Mouse (Mus musculus) gastrocnemius, adult 8-10 months (tissue): ENCODE measurements around the gene Mfsd4b1. TPM values are rescaled to one million over a fixed set of nuclear protein-coding genes. Genes with fewer than 3 reads are reported as not detected.

ENCODE experiments used
- DNase-seq, 2 experiments: peaks; one replicate each; pipeline ENCODE4 v3.0.0; 2022; ENCODE audit warnings: low spot score in 2 of 2
- total RNA-seq, 4 experiments: library from RNA; stranded (reverse); gene quantifications; 2 replicates each; pipeline ENCODE4 v1.2.4; 2022

The Mfsd4b1 gene
- total RNA-seq, 4 experiments from 2014 or later, result 1.8 to 2.6 (median 2.2) TPM

GRCm38 (mm10) chr10:39960441-39960822 is 64.6 kb downstream of the Mfsd4b1 start:
- DNase-seq, result no peak

- DNase-seq, result peak; percentile 97 to 98
These were observed 65.2 kb downstream of the Mfsd4b1 start, which contains the start of gene Mfsd4b3 for GRCm38 (mm10) chr10:39959761-39960440. Mfsd4b3 (minus strand) TSS chr10:39960153.

GRCm38 (mm10) chr10:39958266-39958665 is 66.8 kb downstream of the Mfsd4b1 start:
- no peak for DNase-seq

- DNase-seq, result no peak
These were observed 68.7 kb downstream of the Mfsd4b1 start for GRCm38 (mm10) chr10:39956340-39956878.

- DNase-seq, result no peak
These were observed 69.9 kb downstream of the Mfsd4b1 start for GRCm38 (mm10) chr10:39955163-39955562.

Other genes starting within 250 kb of the Mfsd4b1 start
- gene Mfsd4b4, start 126.0 kb downstream of the Mfsd4b1 start, total RNA-seq, result 1 to 10 TPM; 2.8 to 3.5 (median 2.9) TPM
- gene Mfsd4b2, start 98.3 kb downstream of the Mfsd4b1 start, total RNA-seq, result under 1 TPM in 2 of 4 experiments, not detected in 2; 0.11 to 0.17 TPM
- 1 to 10 TPM; 2.7 to 4.1 (median 3.2) TPM for gene Mfsd4b3, start 65.1 kb downstream of the Mfsd4b1 start, total RNA-seq
- gene Mfsd4b5, start 38.6 kb downstream of the Mfsd4b1 start, total RNA-seq, result under 1 TPM; 0.17 to 0.54 (median 0.43) TPM
- 10 to 100 TPM; 38.7 to 56.1 (median 46.4) TPM for gene Slc16a10, start 117.0 kb upstream of the Mfsd4b1 start, total RNA-seq
- gene Rpf2, start 221.8 kb upstream of the Mfsd4b1 start, total RNA-seq, result 10 to 100 TPM; 14.0 to 19.3 (median 18.6) TPM
- gene Gtf3c6, start 232.8 kb upstream of the Mfsd4b1 start, total RNA-seq, result 10 to 100 TPM; 19.8 to 32.6 (median 25.5) TPM